Mouse (Mus musculus) kidney, adult 2 months (tissue): Measurements from ENCODE around the gene Dohh. TPM values are rescaled to one million over a fixed set of nuclear protein-coding genes. Genes with fewer than 3 reads are reported as not detected.
A peak's percentile ranks its signal among the peaks of the same experiment; 100 is the strongest.

Experiments used
- DNase-seq: peaks from one replicate; pipeline ENCODE4 v3.0.0; 2021
- H3K27ac ChIP-seq: fragments of 200-500 bp; 2 replicates; pipeline ENCODE4 v1.5.1; 2012; ENCODE audit warnings: low read depth, low read length, control low read depth, inconsistent platforms; ENCODE audit not compliant: insufficient read depth
- H3K27me3 ChIP-seq: fragments of 200-500 bp; replicated peaks from 2 replicates; pipeline ENCODE4 v1.6.1; 2012; ENCODE audit warnings: mild to moderate bottlenecking, moderate library complexity, low read length, inconsistent platforms; ENCODE audit not compliant: control insufficient read depth, insufficient read depth
- H3K36me3 ChIP-seq: fragments of 200-500 bp; 2 replicates; pipeline ENCODE4 v1.6.1; 2012; ENCODE audit warnings: mild to moderate bottlenecking, moderate library complexity, low read length, inconsistent platforms; ENCODE audit not compliant: control insufficient read depth, insufficient read depth
- H3K4me1 ChIP-seq: fragments of 200-500 bp; 2 replicates; pipeline ENCODE4 v1.6.1; 2011; ENCODE audit warnings: low read length; ENCODE audit not compliant: control insufficient read depth, insufficient read depth
- H3K4me3 ChIP-seq: fragments of 200-500 bp; 2 replicates; pipeline ENCODE4 v1.5.1; 2011; ENCODE audit warnings: mild to moderate bottlenecking, low read depth, low read length, control low read depth; ENCODE audit not compliant: insufficient read depth
- CTCF ChIP-seq: fragments of 200-500 bp; conservative IDR thresholded peaks from 2 replicates; pipeline ENCODE4 v1.5.1; 2011; ENCODE audit warnings: low read depth, mild to moderate bottlenecking, control low read depth, low read length, moderate library complexity, mixed read lengths; ENCODE audit not compliant: insufficient read depth, insufficient read length
- POLR2A ChIP-seq: fragments of 200-500 bp; IDR thresholded peaks from one replicate; pipeline ENCODE4 v1.6.1; 2011; ENCODE audit warnings: low read depth, low read length, control low read depth
- WGBS: fragments of 180-500 bp; shearing (Covaris S2); methylation state at CpG from one replicate; pipeline ENCODE4 v1.1.7; 2018; 5-methylcytosine and 5-hydroxymethylcytosine counted together
- polyA plus RNA-seq: library from polyadenylated mRNA; depleted of rRNA; stranded (reverse); fragments of >200 nt; gene quantifications from 2 replicates; pipeline ENCODE4 v1.2.3, GENCODE M21; 2012; rRNA removed

Gene Dohh
- polyA plus RNA-seq, result 60.6 and 79.8 TPM in 2 replicates

DNA sequence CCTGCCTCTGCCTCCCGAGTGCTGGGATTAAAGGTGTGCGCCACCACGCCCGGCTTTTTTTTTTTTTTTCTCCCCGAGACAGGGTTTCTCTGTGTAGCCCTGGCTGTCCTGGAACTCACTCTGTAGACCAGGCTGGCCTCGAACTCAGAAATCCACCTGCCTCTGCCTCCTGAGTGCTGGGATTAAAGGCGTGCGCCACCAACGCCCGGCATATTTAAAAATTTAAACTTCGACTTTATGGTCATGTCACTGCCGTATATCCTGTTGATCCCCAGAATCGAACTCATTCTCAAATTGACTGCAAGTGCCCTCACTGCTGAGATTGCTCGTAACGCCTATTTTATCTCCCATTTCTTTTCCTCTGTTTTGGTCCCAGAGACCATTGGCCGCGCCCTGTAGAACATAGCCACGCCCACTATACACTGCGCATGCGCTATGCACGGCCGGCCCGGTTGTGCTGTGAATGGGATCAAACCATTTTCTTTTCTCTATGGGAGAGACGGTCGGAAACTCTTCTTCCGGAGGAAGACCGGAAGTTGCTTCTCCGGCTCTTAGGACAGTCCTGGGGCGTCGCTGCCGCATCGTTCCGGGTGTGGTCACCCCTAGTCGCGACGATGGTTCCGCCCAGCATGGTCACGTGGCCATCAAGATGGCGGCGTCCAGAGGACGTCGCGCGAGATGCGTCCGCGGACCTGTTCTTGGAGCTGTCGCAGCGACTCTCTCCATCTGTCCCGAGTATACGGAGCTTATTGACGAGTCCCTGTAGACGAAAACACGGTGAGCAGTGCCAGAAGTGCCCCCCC, at the start of gene Dohh, which contains the start of gene Gm48551:
TSS of gene Dohh (plus strand) at position 627 of the 803 bp plus-strand sequence.
TSS of gene Gm48551 (plus strand) at position 665 of the 803 bp plus-strand sequence.
- H3K36me3 ChIP-seq, result no peaks in the 10 kb centered on the region
- DNase-seq, result peak; percentile 99
- TF ChIP-seq POLR2A (peak; percentile 84), CTCF (no peak)
- H3K27me3 ChIP-seq, result no peaks in the 10 kb centered on the region
- 7% methylated on average over 54 of the region's 54 CpGs for WGBS
- H3K27ac ChIP-seq, result peak within 1 kb of the TSS; percentile 63; the same call in 1 of the 2 replicates
- peak within 1 kb of the TSS; percentile 92 for H3K4me3 ChIP-seq
- peaks cover 9% of the 10 kb centered on the region; the same call in 1 of the 2 replicates for H3K4me1 ChIP-seq

DNA sequence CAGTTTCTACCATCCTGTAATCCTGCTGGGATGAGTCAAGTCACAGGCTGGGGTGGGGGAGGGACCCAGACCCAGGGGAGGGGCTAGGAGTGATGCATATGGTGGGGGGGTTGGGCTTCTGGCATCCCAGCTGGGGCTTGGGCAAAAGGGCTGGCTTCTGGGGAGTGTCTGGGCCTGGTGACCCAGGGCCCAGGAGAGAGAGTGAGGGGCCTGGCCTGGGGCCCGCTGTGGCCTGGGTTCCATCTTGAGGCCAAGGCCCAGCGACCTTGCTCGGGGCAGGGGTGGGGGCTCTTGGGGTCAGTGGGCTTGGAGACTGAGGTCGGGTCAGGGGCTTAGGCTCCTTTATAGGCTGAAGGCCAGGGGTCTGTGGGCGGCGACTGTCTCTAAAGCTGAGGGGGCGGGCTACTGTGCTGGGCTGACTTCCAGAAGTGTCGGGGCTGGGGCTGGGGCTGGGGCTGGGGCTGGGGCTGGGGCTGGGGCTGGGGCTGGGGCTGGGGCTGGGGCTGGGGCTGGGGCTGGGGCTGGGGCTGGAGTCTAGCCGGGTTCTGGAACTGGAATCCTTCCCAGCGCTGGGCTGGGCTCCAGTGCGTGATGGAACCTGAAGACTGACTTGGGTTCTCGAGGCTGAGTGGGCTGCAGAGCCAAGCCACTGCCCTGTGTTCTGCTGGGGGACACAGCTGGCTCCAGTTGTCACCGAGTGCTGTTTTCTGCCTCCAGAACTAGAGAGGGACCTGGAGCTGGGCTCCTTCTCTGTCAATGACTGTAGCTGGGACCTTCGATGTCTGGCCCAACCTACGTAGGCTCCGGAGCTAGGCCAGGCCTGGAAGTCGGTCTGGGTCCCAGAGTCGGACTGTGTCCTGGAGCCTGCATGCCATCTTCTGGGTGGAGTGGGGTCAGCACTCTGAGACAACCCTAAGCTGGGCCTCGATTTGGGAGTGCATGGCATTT, 48.6 kb upstream of the Dohh start:
- TF ChIP-seq CTCF (no peak), POLR2A (no peak)
- WGBS, result 70% methylated on average over 19 of the region's 19 CpGs
- H3K4me3 ChIP-seq, result no peak overlapping the region
- H3K27me3 ChIP-seq, result no peaks in the 10 kb centered on the region
- H3K36me3 ChIP-seq, result no peaks in the 10 kb centered on the region
- no peaks in the 10 kb centered on the region for H3K4me1 ChIP-seq
- DNase-seq, result no peak
- no peak overlapping the region for H3K27ac ChIP-seq

DNA sequence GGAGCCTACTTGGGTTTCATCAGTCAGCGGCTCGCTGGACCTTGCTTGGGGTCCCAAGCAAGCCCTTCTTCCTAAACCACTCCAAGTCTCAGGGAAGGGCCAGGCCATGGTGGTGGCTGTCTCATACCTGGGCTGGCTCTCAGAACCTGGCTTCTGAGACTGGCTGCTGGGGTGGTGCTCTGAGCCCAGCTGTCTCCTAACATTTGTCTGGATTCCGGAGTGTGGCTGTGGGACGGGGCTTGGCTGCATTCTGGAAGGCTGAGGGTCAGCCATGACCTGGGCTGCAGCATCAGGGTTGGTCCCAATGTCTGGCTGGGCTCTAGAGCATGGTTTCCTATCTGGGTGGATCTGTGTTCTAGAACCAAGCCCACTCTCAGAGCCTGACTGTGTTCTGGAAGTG, 47.7 kb upstream of the Dohh start:
- H3K4me3 ChIP-seq, result no peak overlapping the region
- 90% methylated on average over 4 of the region's 4 CpGs for WGBS
- no peak for DNase-seq
- H3K27me3 ChIP-seq, result no peaks in the 10 kb centered on the region
- no peak overlapping the region for H3K27ac ChIP-seq
- H3K36me3 ChIP-seq, result no peaks in the 10 kb centered on the region
- H3K4me1 ChIP-seq, result no peaks in the 10 kb centered on the region
- TF ChIP-seq POLR2A, result no peak
- no peak for TF ChIP-seq CTCF

DNA sequence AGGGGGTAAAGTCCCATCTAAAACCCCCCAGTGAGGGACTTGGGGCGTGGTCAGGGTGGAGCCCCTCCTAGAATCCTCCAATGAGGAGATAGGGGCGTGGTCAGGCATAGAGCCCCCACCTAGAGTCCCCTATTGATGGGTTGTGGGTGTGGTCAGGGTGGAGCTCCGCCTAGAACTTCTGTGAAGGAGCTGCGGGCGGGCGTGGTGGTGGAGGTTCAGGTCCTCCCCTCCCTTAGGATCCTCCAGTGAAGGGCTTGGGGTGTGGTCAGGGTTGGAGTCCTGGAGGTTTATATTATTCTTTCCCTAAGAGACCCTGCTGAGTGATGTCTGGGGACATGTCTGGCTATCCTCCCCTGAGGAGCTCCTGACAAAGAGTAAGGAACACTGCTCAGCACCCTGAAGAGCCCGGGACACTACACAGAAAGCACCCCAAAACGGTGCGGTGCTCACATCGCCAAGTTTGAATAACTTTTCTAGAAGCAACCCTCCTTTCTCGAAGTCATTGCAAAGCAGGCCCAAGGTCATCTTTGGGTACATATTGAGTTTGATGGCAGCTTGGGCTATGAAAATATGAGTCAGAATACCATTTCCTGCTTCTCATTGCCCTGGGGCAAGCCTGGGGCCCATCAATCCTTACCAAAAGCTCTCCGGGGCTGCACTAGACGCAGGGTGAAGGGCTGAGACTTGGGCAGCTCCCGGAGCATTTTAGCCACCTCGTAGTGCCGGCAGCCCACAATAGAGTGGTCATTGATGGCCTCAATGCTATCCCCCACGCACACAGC, 43.5 kb upstream of the Dohh start:
- WGBS, result 57% methylated on average over 17 of the region's 17 CpGs
- Histone ChIP-seq H3K27ac (no peak overlapping the region), H3K27me3 (no peaks in the 10 kb centered on the region), H3K4me3 (no peak overlapping the region), H3K36me3 (no peaks in the 10 kb centered on the region), H3K4me1 (no peaks in the 10 kb centered on the region)
- TF ChIP-seq POLR2A (no peak), CTCF (no peak)
- no peak for DNase-seq

DNA sequence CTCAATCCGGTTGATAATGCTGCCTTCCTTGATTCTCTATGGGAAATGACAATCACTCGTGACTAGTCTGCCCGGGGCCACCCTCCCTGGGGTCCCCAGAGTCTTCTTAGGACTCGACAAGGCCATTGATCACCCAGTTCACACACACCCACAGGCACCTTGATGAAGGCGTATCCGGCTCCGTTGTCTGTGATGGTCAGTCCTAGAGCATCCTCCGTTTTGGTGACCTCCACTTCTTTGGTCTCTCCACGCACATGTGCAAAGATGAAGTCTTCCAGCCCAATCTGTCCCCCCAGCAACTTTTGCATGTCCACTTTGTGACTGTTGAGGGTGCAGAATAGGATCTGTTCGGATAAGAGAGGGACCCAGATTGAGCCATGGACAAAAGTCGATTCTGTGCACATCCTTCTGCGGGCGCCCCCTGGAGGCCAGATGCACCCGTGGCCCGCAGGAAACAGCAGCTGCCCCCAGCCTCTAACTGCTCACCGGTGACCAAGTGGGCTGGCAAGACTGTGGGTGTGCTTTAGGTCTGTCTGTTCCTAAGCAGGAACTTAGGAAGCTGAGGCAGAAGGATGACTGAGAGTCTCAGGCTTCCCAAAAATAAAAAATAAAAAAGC, 42.8 kb upstream of the Dohh start:
- H3K36me3 ChIP-seq, result no peaks in the 10 kb centered on the region
- DNase-seq, result peak; percentile 74
- TF ChIP-seq POLR2A (no peak), CTCF (peak; percentile 69)
- H3K27me3 ChIP-seq, result no peaks in the 10 kb centered on the region
- H3K4me3 ChIP-seq, result no peak overlapping the region
- WGBS, result 39% methylated on average over 16 of the region's 16 CpGs
- H3K27ac ChIP-seq, result no peak overlapping the region
- H3K4me1 ChIP-seq, result no peaks in the 10 kb centered on the region

DNA sequence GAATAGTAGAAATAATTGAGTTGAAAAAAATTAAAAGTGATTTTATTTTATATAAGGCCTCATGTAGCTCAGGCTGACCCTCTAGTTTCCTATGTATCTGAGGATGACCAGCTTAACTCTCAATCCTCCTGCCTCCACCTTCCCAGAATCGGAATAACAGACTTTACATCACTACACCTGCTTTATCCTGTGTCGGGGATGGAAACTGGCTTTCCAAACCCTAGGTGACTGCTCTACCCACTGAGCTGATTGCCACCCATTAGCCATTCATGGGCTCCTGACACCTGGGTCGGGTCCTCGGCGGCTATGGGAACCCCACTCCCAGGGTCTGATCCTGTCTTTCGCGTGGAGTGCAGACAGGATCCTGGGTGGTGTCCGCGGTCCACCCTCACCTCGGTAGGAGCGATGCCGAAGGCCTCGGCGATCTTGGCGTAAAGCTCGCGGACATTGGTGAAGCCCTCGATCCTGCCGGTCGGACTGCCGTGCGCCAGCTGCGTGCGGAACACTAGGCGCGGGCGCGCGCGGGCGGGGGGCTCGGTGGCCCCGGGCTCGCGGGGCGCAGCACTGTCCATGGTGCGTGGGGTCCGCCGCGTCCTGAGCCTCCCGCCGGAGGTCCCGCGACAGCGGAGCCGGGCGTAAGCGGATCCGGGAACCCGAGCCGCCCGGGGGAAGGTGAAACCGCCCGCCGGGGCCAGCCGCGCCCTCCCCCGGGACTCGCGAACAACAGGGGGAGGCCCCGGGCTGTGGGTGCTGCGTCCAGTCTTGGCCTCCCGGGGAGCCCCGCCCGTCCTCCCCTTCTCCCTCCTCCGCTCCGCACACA, 41.3 kb upstream of the Dohh start, which contains the start of gene Gipc3:
TSS of gene Gipc3 (minus strand) at position 581 of the 820 bp plus-strand sequence.
- Histone ChIP-seq H3K4me1 (peaks cover 5% of the 10 kb centered on the region; the same call in 1 of the 2 replicates), H3K36me3 (no peaks in the 10 kb centered on the region), H3K27ac (no peak within 1 kb of the TSS), H3K27me3 (no peaks in the 10 kb centered on the region), H3K4me3 (peak within 1 kb of the TSS; percentile 55)
- TF ChIP-seq POLR2A, result no peak
- TF ChIP-seq CTCF, result no peak
- WGBS, result 4% methylated on average over 66 of the region's 67 CpGs
- DNase-seq, result no peak
